In genomic region chr1:161765932-161766331, GRCm38 (mm10) we compare ENCODE assay signal across 13 mouse cellular contexts. TPM values are rescaled to one million over a fixed set of nuclear protein-coding genes. Genes with fewer than 3 reads are reported as not detected.
A peak's percentile ranks its signal among the peaks of the same experiment; 100 is the strongest.
DNase-seq lines count a peak whose midpoint lies in the region; ATAC-seq and TF ChIP-seq lines count a peak whose summit lies in the region.
"Had no signal": no experiment of that assay in that cellular context is flagged by ENCODE, and none has a peak within 500 bp of the region (broad histone marks: within the 10 kb centered on the region; RNA-seq: fewer than 3 reads in every experiment).

No protein-coding gene starts in this region.

- no peak overlapping the region for H3K4me3 ChIP-seq in stomach, postnatal 0 days (ENCODE audit: low read depth, low read length)
- H3K4me3 ChIP-seq: embryonic facial prominence, embryonic 12.5 days; hindbrain, embryonic 13.5 days; liver, embryonic 15.5 days had no signal

- no peaks in the 10 kb centered on the region for H3K9me3 ChIP-seq in stomach, postnatal 0 days (ENCODE audit: control insufficient read depth, low read length)
- H3K9me3 ChIP-seq: embryonic facial prominence, embryonic 12.5 days; hindbrain, embryonic 13.5 days; liver, embryonic 15.5 days had no signal

- H3K4me2 ChIP-seq in stomach, postnatal 0 days (replicated peaks; ENCODE audit: low read depth): no peak overlapping the region
- H3K4me2 ChIP-seq: embryonic facial prominence, embryonic 12.5 days; hindbrain, embryonic 13.5 days had no signal

- H3K9ac ChIP-seq in stomach, postnatal 0 days (ENCODE audit: low read length): no peak overlapping the region
- H3K9ac ChIP-seq: embryonic facial prominence, embryonic 12.5 days; hindbrain, embryonic 13.5 days; liver, embryonic 15.5 days had no signal

- peak; percentile 24; the same call in 1 of the 2 replicates for ATAC-seq in monocyte, adult 5-6 weeks (replicated peaks; ENCODE audit: insufficient number of reproducible peaks, low FRiP score, low TSS enrichment, poor library complexity, severe bottlenecking)
- ATAC-seq in stomach, postnatal 0 days (ENCODE audit: low FRiP score, low TSS enrichment): peak; percentile 56; the same call in 1 of the 2 replicates

- WGBS in stomach, postnatal 0 days: 26% methylated on average over 5 of the region's 5 CpGs

- no peaks in the 10 kb centered on the region for H3K4me1 ChIP-seq in stomach, postnatal 0 days (replicated peaks; ENCODE audit: control insufficient read depth, insufficient read depth)
- H3K4me1 ChIP-seq: embryonic facial prominence, embryonic 12.5 days; hindbrain, embryonic 13.5 days had no signal

- H3K27me3 ChIP-seq in stomach, postnatal 0 days (ENCODE audit: control insufficient read depth, insufficient read depth, low read length): no peaks in the 10 kb centered on the region
- H3K27me3 ChIP-seq: embryonic facial prominence, embryonic 12.5 days; hindbrain, embryonic 13.5 days; liver, embryonic 15.5 days had no signal

- TF ChIP-seq CTCF in stomach, postnatal 0 days (IDR thresholded peaks at IDR 0.05; ENCODE audit: low read depth): no peak

- peak; percentile 17 for DNase-seq in spleen, adult 12 weeks (ENCODE audit: low spot score)
- DNase-seq in spleen, postnatal 4 days (ENCODE audit: low spot score in 2 of 2): no peak
- peak; percentile 35 for DNase-seq in stomach, postnatal 0 days (ENCODE audit: low spot score)
- no peak for DNase-seq in testis, postnatal 10 days (ENCODE audit: low spot score)
- no peak for DNase-seq in urinary bladder, postnatal 10 days (ENCODE audit: low spot score)
- no peak for DNase-seq in gastrocnemius, postnatal 4 days (ENCODE audit: low spot score in 2 of 2)
- DNase-seq in kidney, postnatal 14 days: no peak
- DNase-seq: cerebellum, postnatal 36 days had no signal

- 0 out of 2 replicates have a peak overlapping the region, but pooled peaks have one; percentile 6 for H3K27ac ChIP-seq in stomach, postnatal 0 days (replicated peaks)
- H3K27ac ChIP-seq: embryonic facial prominence, embryonic 12.5 days; hindbrain, embryonic 13.5 days; liver, embryonic 15.5 days had no signal

- no peaks in the 10 kb centered on the region for H3K36me3 ChIP-seq in stomach, postnatal 0 days (ENCODE audit: control insufficient read depth, insufficient read depth, low read length)
- H3K36me3 ChIP-seq: embryonic facial prominence, embryonic 12.5 days; hindbrain, embryonic 13.5 days; liver, embryonic 15.5 days had no signal

- TF ChIP-seq EP300 in stomach, postnatal 0 days (optimal IDR thresholded peaks at IDR 0.05): no peak

RNA-seq across cellular contexts. Expression of gene Fasl, which starts 22.4 kb away (rescaled TPM):
- total RNA-seq in monocyte, adult 5-6 weeks (2017): 161 to 263 TPM (median 164 TPM) in 3 replicates
- polyA plus RNA-seq in stomach, postnatal 0 days (2015; fragmentation: Nextera tagmentation; extraction: Ambion mirVana): not detected in 2 replicates
- not detected for total RNA-seq in gastrocnemius, postnatal 4 days (2021)
- total RNA-seq: left cerebral cortex, postnatal 36 days had no signal
- polyA plus RNA-seq: embryonic facial prominence, embryonic 12.5 days had no signal

Comparison
In these comparisons a context has a peak if more than half of its experiments do, and no peak if none do; other contexts are left out.
1. DNase-seq: peak in spleen, adult 12 weeks (single experiment) and stomach, postnatal 0 days (single experiment); none in spleen, postnatal 4 days (0 of 2), testis, postnatal 10 days (single experiment), urinary bladder, postnatal 10 days (single experiment), gastrocnemius, postnatal 4 days (0 of 2) and kidney, postnatal 14 days (single experiment).
2. RNA of gene Fasl, which starts 22.4 kb away (total RNA-seq): 161 to 263 TPM in monocyte, adult 5-6 weeks; not detected in gastrocnemius, postnatal 4 days; every median in the first group is over 100 times any median in the second.